Mouse (Mus musculus): ENCODE measurements at regions not wholly inside any gene's neighbourhood (a gene's known extent, or its start where the extent isn't known, plus 50 kb on each side); places are given as distances from the start of the nearest gene placed in this dataset.
A peak's percentile ranks its signal among the peaks of the same experiment; 100 is the strongest.

GRCm38 (mm10) chr7:95460889-95461288 is 710.2 kb upstream of the Tenm4 start:
- no peak for DNase-seq (ENCODE audit: low read depth)

GRCm38 (mm10) chr7:95465506-95465905 is 705.5 kb upstream of the Tenm4 start:
- no peak for DNase-seq (ENCODE audit: low read depth)

- DNase-seq (ENCODE audit: low read depth): no peak
Observed at GRCm38 (mm10) chr7:95467028-95467427, 704.0 kb upstream of the Tenm4 start.

GRCm38 (mm10) chr7:95473892-95474291 is 697.2 kb upstream of the Tenm4 start:
- no peak for DNase-seq (ENCODE audit: low read depth)

GRCm38 (mm10) chr7:95480121-95480726 is 690.8 kb upstream of the Tenm4 start:
- DNase-seq (ENCODE audit: low read depth): no peak

GRCm38 (mm10) chr7:95489666-95490065 is 681.4 kb upstream of the Tenm4 start:
- DNase-seq (ENCODE audit: low read depth): peak; percentile 63

GRCm38 (mm10) chr7:95494793-95495192 is 676.3 kb upstream of the Tenm4 start:
- DNase-seq (ENCODE audit: low read depth): no peak

GRCm38 (mm10) chr7:95502959-95503358 is 668.1 kb upstream of the Tenm4 start:
- DNase-seq (ENCODE audit: low read depth): no peak

GRCm38 (mm10) chr7:95547256-95547655 is 623.8 kb upstream of the Tenm4 start:
- peak; percentile 18 for DNase-seq (ENCODE audit: low read depth)

- no peak for DNase-seq (ENCODE audit: low read depth)
Observed at GRCm38 (mm10) chr7:95550099-95550498, 620.9 kb upstream of the Tenm4 start.

- DNase-seq (ENCODE audit: low read depth): no peak
Observed at GRCm38 (mm10) chr7:95551798-95552387, 619.2 kb upstream of the Tenm4 start.

- no peak for DNase-seq (ENCODE audit: low read depth)
Observed at GRCm38 (mm10) chr7:95558589-95558988, 612.5 kb upstream of the Tenm4 start.

- DNase-seq (ENCODE audit: low read depth): no peak
Observed at GRCm38 (mm10) chr7:95578633-95579032, 592.4 kb upstream of the Tenm4 start.

GRCm38 (mm10) chr7:95581325-95581724 is 589.7 kb upstream of the Tenm4 start:
- DNase-seq (ENCODE audit: low read depth): no peak

- DNase-seq (ENCODE audit: low read depth): no peak
Observed at GRCm38 (mm10) chr7:95598339-95598738, 572.7 kb upstream of the Tenm4 start.

- DNase-seq (ENCODE audit: low read depth): no peak
Observed at GRCm38 (mm10) chr7:95613736-95614135, 557.3 kb upstream of the Tenm4 start.

GRCm38 (mm10) chr7:95617370-95617769 is 553.7 kb upstream of the Tenm4 start:
- peak; percentile 24 for DNase-seq (ENCODE audit: low read depth)

GRCm38 (mm10) chr7:95618170-95618569 is 552.9 kb upstream of the Tenm4 start:
- no peak for DNase-seq (ENCODE audit: low read depth)

- no peak for DNase-seq (ENCODE audit: low read depth)
Observed at GRCm38 (mm10) chr7:95620079-95620478, 551.0 kb upstream of the Tenm4 start.

GRCm38 (mm10) chr7:95640683-95641082 is 530.4 kb upstream of the Tenm4 start:
- DNase-seq (ENCODE audit: low read depth): no peak

GRCm38 (mm10) chr7:95674319-95674718 is 496.7 kb upstream of the Tenm4 start:
- no peak for DNase-seq (ENCODE audit: low read depth)

GRCm38 (mm10) chr7:95682521-95682920 is 488.5 kb upstream of the Tenm4 start:
- peak; percentile 3 for DNase-seq (ENCODE audit: low read depth)

- DNase-seq (ENCODE audit: low read depth): no peak
Observed at GRCm38 (mm10) chr7:95687733-95688132, 483.3 kb upstream of the Tenm4 start.

All from NIH3T3 (cell line).